Mouse (Mus musculus) spleen, adult 2 months (tissue): ENCODE results near the gene Calm3.

ENCODE experiments used
- CTCF ChIP-seq: fragments of 200-500 bp; IDR thresholded peaks from 2 replicates; pipeline ENCODE4 v1.5.1; 2011; ENCODE audit warnings: mild to moderate bottlenecking, inconsistent platforms; ENCODE audit not compliant: insufficient read depth, insufficient read length, insufficient replicate concordance; ENCODE audit errors: extremely low read depth
- POLR2A ChIP-seq: fragments of 200-500 bp; IDR thresholded peaks from 2 replicates; pipeline ENCODE4 v1.6.1; 2011; ENCODE audit warnings: low read depth, low read length, inconsistent platforms

DNA sequence AGATGAGACGGTGACA, 48.8 kb downstream of the Calm3 start, which contains the start of gene Dact3:
- TF ChIP-seq POLR2A, result no peak
- no peak for TF ChIP-seq CTCF
